Mouse (Mus musculus): ENCODE data around the gene Ube2j2. TPM values are rescaled to one million over a fixed set of nuclear protein-coding genes. Genes with fewer than 3 reads are reported as not detected.

Gene Ube2j2
- polyA plus RNA-seq, 1 experiment from 2014 or later: 135 TPM

DNA sequence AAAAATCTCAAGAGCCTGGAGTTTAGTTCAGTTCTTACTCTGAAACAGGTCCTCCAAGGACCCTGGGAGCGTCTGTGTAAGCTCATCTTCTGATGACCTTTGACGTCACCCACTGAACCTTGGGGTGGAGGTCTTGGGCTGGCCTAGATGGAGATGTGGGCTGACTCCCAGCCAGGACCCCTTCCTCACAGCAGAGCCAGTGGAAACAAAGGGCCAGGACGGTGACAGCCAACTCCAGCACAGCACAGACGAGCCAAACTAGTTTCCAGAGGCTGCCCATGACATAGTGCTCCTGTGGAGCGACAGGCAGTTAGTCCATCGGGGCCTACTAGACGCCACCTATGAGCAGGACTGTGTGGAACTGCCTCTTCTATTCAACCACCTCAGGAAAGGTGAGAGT lies 35.4 kb upstream of the Ube2j2 start:
- H3K9me3 ChIP-seq: no peaks in the 10 kb centered on the region
- no peak overlapping the region for H3K4me3 ChIP-seq
- H3K36me3 ChIP-seq: peaks cover 31% of the 10 kb centered on the region
- no peak for DNase-seq (ENCODE audit: low spot score)
- H3K27me3 ChIP-seq (ENCODE audit: insufficient read depth, poor library complexity, severe bottlenecking): no peaks in the 10 kb centered on the region
- H3K27ac ChIP-seq: no peak overlapping the region
- WGBS: 67% methylated on average over 7 of the region's 7 CpGs
- H3K4me1 ChIP-seq: no peaks in the 10 kb centered on the region

- DNase-seq (ENCODE audit: low spot score): no peak
- Histone ChIP-seq H3K4me3 (no peak overlapping the region), H3K9me3 (no peaks in the 10 kb centered on the region), H3K27ac (no peak overlapping the region), H3K36me3 (peaks cover 26% of the 10 kb centered on the region), H3K27me3 (ENCODE audit: insufficient read depth, poor library complexity, severe bottlenecking) (no peaks in the 10 kb centered on the region), H3K4me1 (no peaks in the 10 kb centered on the region)
- WGBS: 91% methylated on average over 4 of the region's 4 CpGs
These were observed 34.9 kb upstream of the Ube2j2 start for GRCm38 (mm10) chr4:155908751-155909150.

GRCm38 (mm10) chr4:155932031-155932430 lies 11.6 kb upstream of the Ube2j2 start:
- Histone ChIP-seq H3K27me3 (ENCODE audit: insufficient read depth, poor library complexity, severe bottlenecking) (peaks cover under 1% of the 10 kb centered on the region; the same call in 1 of the 2 replicates), H3K4me3 (no peak overlapping the region), H3K36me3 (no peaks in the 10 kb centered on the region), H3K9me3 (no peaks in the 10 kb centered on the region), H3K27ac (no peak overlapping the region), H3K4me1 (no peaks in the 10 kb centered on the region)
- DNase-seq (ENCODE audit: low spot score): no peak
- WGBS: 63% methylated on average over 1 of the region's 1 CpGs

- no peak for DNase-seq (ENCODE audit: low spot score)
- WGBS: 1% methylated on average over 17 of the region's 17 CpGs
- H3K4me1 ChIP-seq: peaks cover 15% of the 10 kb centered on the region
- H3K27me3 ChIP-seq (ENCODE audit: insufficient read depth, poor library complexity, severe bottlenecking): no peaks in the 10 kb centered on the region; the same call in 1 of the 2 replicates
- peaks cover 21% of the 10 kb centered on the region for H3K36me3 ChIP-seq
- H3K27ac ChIP-seq: peak overlapping the region; percentile 94
- H3K9me3 ChIP-seq: no peaks in the 10 kb centered on the region
- H3K4me3 ChIP-seq: peak overlapping the region; percentile 97
These were observed 580 bp upstream of the Ube2j2 start for GRCm38 (mm10) chr4:155943049-155943452.

- DNase-seq (ENCODE audit: low spot score): no peak
- WGBS: under 1% methylated on average over 17 of the region's 17 CpGs
These were observed 640 bp downstream of the Ube2j2 start for GRCm38 (mm10) chr4:155944271-155944670.

GRCm38 (mm10) chr4:155947094-155947493 lies 3.5 kb downstream of the Ube2j2 start:
- Histone ChIP-seq H3K9me3 (no peaks in the 10 kb centered on the region), H3K4me3 (no peak overlapping the region), H3K27me3 (ENCODE audit: insufficient read depth, poor library complexity, severe bottlenecking) (no peaks in the 10 kb centered on the region), H3K36me3 (peaks cover 62% of the 10 kb centered on the region), H3K27ac (no peak overlapping the region), H3K4me1 (peaks cover 15% of the 10 kb centered on the region)
- DNase-seq (ENCODE audit: low spot score): no peak

More at GRCm38 (mm10) chr4:155944271-155944670, 640 bp downstream of the Ube2j2 start:
- Histone ChIP-seq H3K4me3 (peak overlapping the region; percentile 97), H3K27ac (peak overlapping the region; percentile 94), H3K9me3 (no peaks in the 10 kb centered on the region), H3K4me1 (peaks cover 15% of the 10 kb centered on the region), H3K27me3 (ENCODE audit: insufficient read depth, poor library complexity, severe bottlenecking) (no peaks in the 10 kb centered on the region; the same call in 1 of the 2 replicates), H3K36me3 (peaks cover 33% of the 10 kb centered on the region)

- DNase-seq (ENCODE audit: low spot score): no peak
- Histone ChIP-seq H3K9me3 (no peaks in the 10 kb centered on the region), H3K4me3 (no peak overlapping the region), H3K27ac (no peak overlapping the region), H3K36me3 (peaks cover 80% of the 10 kb centered on the region), H3K27me3 (ENCODE audit: insufficient read depth, poor library complexity, severe bottlenecking) (no peaks in the 10 kb centered on the region), H3K4me1 (no peaks in the 10 kb centered on the region)
- WGBS: 93% methylated on average over 6 of the region's 6 CpGs
These were observed 11.9 kb downstream of the Ube2j2 start for GRCm38 (mm10) chr4:155955491-155955890.

GRCm38 (mm10) chr4:155959275-155959674 lies 15.6 kb downstream of the Ube2j2 start:
- peaks cover 23% of the 10 kb centered on the region for H3K4me1 ChIP-seq
- peaks cover 53% of the 10 kb centered on the region for H3K36me3 ChIP-seq
- no peaks in the 10 kb centered on the region for H3K27me3 ChIP-seq (ENCODE audit: insufficient read depth, poor library complexity, severe bottlenecking)
- H3K27ac ChIP-seq: no peak overlapping the region
- peak; percentile 87 for DNase-seq (ENCODE audit: low spot score)
- H3K9me3 ChIP-seq: no peaks in the 10 kb centered on the region
- H3K4me3 ChIP-seq: no peak overlapping the region
- WGBS: 13% methylated on average over 5 of the region's 5 CpGs

- WGBS: 2% methylated on average over 42 of the region's 42 CpGs
- Histone ChIP-seq H3K9me3 (no peaks in the 10 kb centered on the region), H3K4me3 (peak within 1 kb of the TSS; percentile 65), H3K27me3 (ENCODE audit: insufficient read depth, poor library complexity, severe bottlenecking) (no peaks in the 10 kb centered on the region), H3K4me1 (peaks cover 23% of the 10 kb centered on the region), H3K27ac (peak within 1 kb of the TSS; percentile 81), H3K36me3 (peaks cover 43% of the 10 kb centered on the region)
- peak; percentile 88 for DNase-seq (ENCODE audit: low spot score)
These were observed 18.7 kb downstream of the Ube2j2 start, which contains the start of gene C1qtnf12 for GRCm38 (mm10) chr4:155962167-155962971. Gene C1qtnf12 (plus strand): TSS chr4:155962318.

GRCm38 (mm10) chr4:155963106-155963505 lies 19.5 kb downstream of the Ube2j2 start:
- Histone ChIP-seq H3K4me1 (peaks cover 23% of the 10 kb centered on the region), H3K27ac (peak overlapping the region; percentile 81; the same call in 1 of the 2 replicates), H3K9me3 (no peaks in the 10 kb centered on the region), H3K36me3 (peaks cover 36% of the 10 kb centered on the region), H3K4me3 (peak overlapping the region; percentile 65), H3K27me3 (ENCODE audit: insufficient read depth, poor library complexity, severe bottlenecking) (no peaks in the 10 kb centered on the region)
- no peak for DNase-seq (ENCODE audit: low spot score)
- WGBS: 52% methylated on average over 7 of the region's 7 CpGs

- Histone ChIP-seq H3K36me3 (peaks cover 30% of the 10 kb centered on the region), H3K27me3 (ENCODE audit: insufficient read depth, poor library complexity, severe bottlenecking) (no peaks in the 10 kb centered on the region), H3K9me3 (no peaks in the 10 kb centered on the region), H3K4me1 (peaks cover 28% of the 10 kb centered on the region), H3K27ac (no peak overlapping the region), H3K4me3 (no peak overlapping the region)
- 92% methylated on average over 11 of the region's 11 CpGs for WGBS
- no peak for DNase-seq (ENCODE audit: low spot score)
These were observed 20.8 kb downstream of the Ube2j2 start for GRCm38 (mm10) chr4:155964396-155964795.

DNA sequence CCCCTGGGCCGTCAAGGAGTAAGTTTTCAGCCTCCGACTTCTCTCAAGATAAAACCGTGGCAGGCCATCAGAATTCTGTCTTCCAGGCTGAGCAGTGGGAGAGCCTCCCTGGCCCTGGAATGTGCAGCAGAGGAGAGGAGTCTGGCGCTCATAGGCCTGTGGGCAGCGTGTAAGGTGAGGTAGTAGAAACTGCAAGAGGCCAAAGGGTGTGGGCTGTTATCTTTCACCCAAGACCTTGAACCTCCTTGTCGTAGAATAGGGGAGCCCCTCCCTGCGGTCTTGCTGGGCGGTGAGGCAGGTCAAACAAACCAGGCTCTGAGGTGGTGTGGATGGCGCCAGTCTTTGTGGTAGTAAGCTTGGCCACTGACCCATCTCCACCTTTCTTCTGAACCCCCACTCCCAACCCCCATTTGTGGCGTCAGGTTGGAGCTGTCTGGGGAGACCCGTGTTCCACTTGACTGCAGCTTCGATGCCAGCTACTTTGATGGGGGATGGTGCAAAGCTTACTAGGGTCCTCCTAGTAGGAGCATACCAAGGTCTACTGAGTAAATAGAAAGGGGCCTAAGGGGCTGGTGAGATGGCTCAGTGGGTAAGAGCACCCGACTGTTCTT lies 25.5 kb downstream of the Ube2j2 start:
- 67% methylated on average over 13 of the region's 13 CpGs for WGBS
- no peaks in the 10 kb centered on the region for H3K27me3 ChIP-seq (ENCODE audit: insufficient read depth, poor library complexity, severe bottlenecking)
- DNase-seq (ENCODE audit: low spot score): peak; percentile 80
- no peaks in the 10 kb centered on the region for H3K9me3 ChIP-seq
- peak overlapping the region; percentile 3; the same call in 1 of the 2 replicates for H3K27ac ChIP-seq
- 0 out of 2 replicates have a peak, but pooled peaks cover 5% of the 10 kb centered on the region for H3K4me1 ChIP-seq
- no peak overlapping the region for H3K4me3 ChIP-seq
- H3K36me3 ChIP-seq: peaks cover 21% of the 10 kb centered on the region

DNA sequence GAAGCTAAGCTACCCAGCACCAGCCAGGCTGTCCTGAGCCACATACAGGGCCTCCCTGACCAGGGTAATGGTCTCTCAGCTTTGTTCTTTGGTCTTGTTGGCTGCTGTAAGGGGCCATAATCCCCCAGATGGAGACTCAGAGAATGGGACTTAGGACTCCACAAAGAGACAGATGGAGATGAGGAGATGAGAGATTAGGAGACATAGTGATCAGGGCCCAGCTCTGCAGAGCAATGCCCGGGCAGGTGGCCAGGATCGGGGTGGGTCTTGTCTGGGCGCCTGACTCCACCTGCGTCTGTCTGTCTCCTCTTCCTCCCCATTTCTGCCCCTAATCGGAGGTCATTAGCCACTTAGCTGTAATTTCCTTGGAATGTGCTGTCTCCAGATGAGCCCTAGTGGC lies 26.7 kb downstream of the Ube2j2 start:
- Histone ChIP-seq H3K4me1 (0 out of 2 replicates have a peak, but pooled peaks cover 5% of the 10 kb centered on the region), H3K36me3 (peaks cover 9% of the 10 kb centered on the region), H3K4me3 (no peak overlapping the region), H3K27ac (no peak overlapping the region), H3K27me3 (ENCODE audit: insufficient read depth, poor library complexity, severe bottlenecking) (no peaks in the 10 kb centered on the region), H3K9me3 (no peaks in the 10 kb centered on the region)
- 79% methylated on average over 5 of the region's 5 CpGs for WGBS
- no peak for DNase-seq (ENCODE audit: low spot score)
